Mouse (Mus musculus) heart, embryonic 16.5 days (tissue): ENCODE results near the gene Anks1b. TPM values are rescaled to one million over a fixed set of nuclear protein-coding genes. Genes with fewer than 3 reads are reported as not detected.

Experiments
- ATAC-seq: fragments of 200-750 bp; cut with Nextera tagmentation; replicated peaks from 2 replicates; pipeline ENCODE4 v1.8.0; 2017; ENCODE audit warnings: moderate number of reproducible peaks; ENCODE audit not compliant: insufficient read depth, low FRiP score; ENCODE audit errors: extremely low read depth
- H3K27ac ChIP-seq: fragments of 300-500 bp; sonication (generic); 2 replicates; pipeline ENCODE4 v1.5.1; 2014; ENCODE audit warnings: mild to moderate bottlenecking, low read length, control low read depth, moderate library complexity
- H3K27me3 ChIP-seq: fragments of 300-500 bp; sonication (generic); 2 replicates; pipeline ENCODE4 v1.6.1; 2014; ENCODE audit warnings: low read length, mixed read lengths; ENCODE audit not compliant: control insufficient read depth, insufficient read depth
- H3K36me3 ChIP-seq: fragments of 300-500 bp; sonication (generic); 2 replicates; pipeline ENCODE4 v1.6.1; 2014; ENCODE audit not compliant: control insufficient read depth, insufficient read depth
- H3K4me1 ChIP-seq: fragments of 300-500 bp; sonication (generic); 2 replicates; pipeline ENCODE4 v1.6.1; 2014; ENCODE audit warnings: low read length, mixed read lengths; ENCODE audit not compliant: control insufficient read depth, insufficient read depth
- H3K4me2 ChIP-seq: fragments of 300-500 bp; sonication (generic); 2 replicates; pipeline ENCODE4 v1.6.1; 2014; ENCODE audit warnings: low read depth, mild to moderate bottlenecking, control low read depth, low read length
- H3K4me3 ChIP-seq: fragments of 300-500 bp; sonication (generic); 2 replicates; pipeline ENCODE4 v1.5.1; 2014; ENCODE audit warnings: mild to moderate bottlenecking, control low read depth, low read length
- H3K9ac ChIP-seq: fragments of 300-500 bp; sonication (generic); 2 replicates; pipeline ENCODE4 v1.6.1; 2014; ENCODE audit warnings: low read length, control low read depth
- H3K9me3 ChIP-seq: fragments of 300-500 bp; sonication (generic); replicated peaks from 2 replicates; pipeline ENCODE4 v1.6.1; 2016; ENCODE audit warnings: low read length; ENCODE audit not compliant: control insufficient read depth
- WGBS: fragments of 180-500 bp; shearing (Covaris S2); extraction: QIAGEN DNeasy Blood & Tissue Kit; methylation state at CpG from one replicate; pipeline ENCODE4 v1.1.7; 2014; 5-methylcytosine and 5-hydroxymethylcytosine counted together
- polyA plus RNA-seq: library from polyadenylated mRNA; unstranded; fragments of >200 nt; fragmentation: Nextera tagmentation; extraction: Ambion mirVana; gene quantifications from 2 replicates; pipeline ENCODE4 v1.2.1, GENCODE M21; 2015

Gene Anks1b
- polyA plus RNA-seq, 1 experiment from 2014 or later = 0.13 TPM

- Histone ChIP-seq H3K4me2 (no peak overlapping the region), H3K4me3 (no peak overlapping the region), H3K9me3 (no peaks in the 10 kb centered on the region), H3K36me3 (no peaks in the 10 kb centered on the region), H3K27ac (no peak overlapping the region), H3K4me1 (no peaks in the 10 kb centered on the region), H3K9ac (no peak overlapping the region), H3K27me3 (no peaks in the 10 kb centered on the region)
- ATAC-seq = no peak
- 16% methylated on average over 7 of the region's 7 CpGs for WGBS
These were observed 208.3 kb downstream of the Anks1b start for GRCm38 (mm10) chr10:90081630-90082029.

DNA sequence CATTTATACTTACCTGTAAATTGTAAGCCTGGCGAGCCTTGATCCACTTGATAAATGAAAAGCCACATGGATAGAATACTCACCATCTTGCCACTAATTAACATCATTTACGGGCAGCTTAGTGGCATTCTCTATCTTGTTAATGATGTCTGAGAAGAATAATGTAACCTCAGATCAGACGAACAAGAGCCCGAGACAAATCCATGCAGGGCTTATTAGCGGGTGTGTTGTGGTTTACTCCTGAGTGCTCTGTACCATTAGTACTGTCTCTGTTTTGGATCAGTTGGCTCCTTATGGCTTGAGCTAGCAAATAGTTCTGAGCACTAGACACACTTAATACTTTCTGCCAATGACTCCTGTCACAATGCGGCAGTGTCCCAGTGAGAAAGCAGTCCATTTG lies 220.6 kb downstream of the Anks1b start:
- no peaks in the 10 kb centered on the region for H3K27me3 ChIP-seq
- WGBS = 88% methylated on average over 6 of the region's 6 CpGs
- no peak overlapping the region for H3K9ac ChIP-seq
- H3K9me3 ChIP-seq = no peaks in the 10 kb centered on the region
- no peaks in the 10 kb centered on the region for H3K36me3 ChIP-seq
- no peak overlapping the region for H3K4me3 ChIP-seq
- no peaks in the 10 kb centered on the region for H3K4me1 ChIP-seq
- ATAC-seq = no peak
- no peak overlapping the region for H3K27ac ChIP-seq
- no peak overlapping the region for H3K4me2 ChIP-seq

- no peak overlapping the region for H3K27ac ChIP-seq
- H3K9ac ChIP-seq = no peak overlapping the region
- WGBS = 46% methylated on average over 5 of the region's 5 CpGs
- no peaks in the 10 kb centered on the region for H3K9me3 ChIP-seq
- H3K36me3 ChIP-seq = no peaks in the 10 kb centered on the region
- no peak overlapping the region for H3K4me3 ChIP-seq
- ATAC-seq = peak; percentile 58
- no peak overlapping the region for H3K4me2 ChIP-seq
- no peaks in the 10 kb centered on the region for H3K27me3 ChIP-seq
- no peaks in the 10 kb centered on the region for H3K4me1 ChIP-seq
These were observed 239.4 kb downstream of the Anks1b start for GRCm38 (mm10) chr10:90112662-90113061.

DNA sequence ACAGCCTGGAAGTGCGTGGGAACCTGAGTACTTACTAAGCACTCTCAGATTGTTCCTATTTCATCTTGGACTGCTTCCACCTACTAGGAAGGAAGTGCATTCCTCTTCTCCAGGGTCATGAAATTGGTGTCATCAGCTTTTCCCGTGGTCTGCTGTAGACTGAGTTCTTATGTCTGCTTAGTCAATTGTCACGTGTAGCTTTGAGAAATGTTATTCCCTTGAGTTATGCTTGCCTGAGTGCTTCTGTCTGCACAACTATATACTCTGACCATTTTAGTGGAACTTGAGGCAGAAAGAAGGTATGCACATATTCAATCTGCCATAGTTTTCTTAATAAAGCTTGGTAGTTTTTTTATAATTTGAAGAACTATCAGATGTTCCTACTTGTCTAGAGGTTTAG lies 243.6 kb downstream of the Anks1b start:
- ATAC-seq = peak; percentile 37; the same call in 1 of the 2 replicates
- Histone ChIP-seq H3K9ac (no peak overlapping the region), H3K9me3 (no peaks in the 10 kb centered on the region), H3K27me3 (no peaks in the 10 kb centered on the region), H3K4me1 (no peaks in the 10 kb centered on the region), H3K27ac (no peak overlapping the region), H3K36me3 (no peaks in the 10 kb centered on the region), H3K4me2 (no peak overlapping the region), H3K4me3 (no peak overlapping the region)
- 58% methylated on average over 3 of the region's 3 CpGs for WGBS

GRCm38 (mm10) chr10:90117836-90118235 lies 244.5 kb downstream of the Anks1b start:
- Histone ChIP-seq H3K36me3 (no peaks in the 10 kb centered on the region), H3K4me2 (no peak overlapping the region), H3K9ac (no peak overlapping the region), H3K4me1 (no peaks in the 10 kb centered on the region), H3K4me3 (no peak overlapping the region), H3K9me3 (no peaks in the 10 kb centered on the region), H3K27me3 (no peaks in the 10 kb centered on the region), H3K27ac (no peak overlapping the region)
- ATAC-seq = no peak
- WGBS = 72% methylated on average over 2 of the region's 2 CpGs

GRCm38 (mm10) chr10:90137538-90137937 lies 264.2 kb downstream of the Anks1b start:
- Histone ChIP-seq H3K9ac (no peak overlapping the region), H3K4me1 (no peaks in the 10 kb centered on the region), H3K4me2 (no peak overlapping the region), H3K27ac (no peak overlapping the region), H3K4me3 (no peak overlapping the region), H3K36me3 (no peaks in the 10 kb centered on the region), H3K27me3 (no peaks in the 10 kb centered on the region), H3K9me3 (peaks cover 4% of the 10 kb centered on the region)
- ATAC-seq = no peak

DNA sequence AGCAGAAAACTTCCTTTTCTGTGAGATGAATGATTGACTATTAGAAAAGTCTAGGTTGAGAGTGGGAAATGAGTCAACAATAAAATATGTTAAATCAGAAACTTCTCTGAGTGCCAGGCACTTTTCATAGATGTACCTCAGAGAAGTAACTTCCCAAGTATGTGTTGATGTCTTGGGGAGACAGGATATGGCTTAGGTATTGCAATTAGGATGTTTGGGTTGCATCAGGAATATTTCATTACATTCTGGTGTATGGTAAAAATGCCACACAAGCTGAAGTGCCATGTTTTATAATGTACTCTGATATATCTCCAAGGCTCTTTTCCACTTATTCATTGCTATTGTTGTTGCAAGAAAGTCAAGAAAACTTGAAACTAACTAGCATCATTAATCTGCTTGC lies 267.6 kb downstream of the Anks1b start:
- Histone ChIP-seq H3K27me3 (no peaks in the 10 kb centered on the region), H3K36me3 (no peaks in the 10 kb centered on the region), H3K9me3 (no peaks in the 10 kb centered on the region), H3K27ac (no peak overlapping the region), H3K4me2 (no peak overlapping the region), H3K9ac (no peak overlapping the region), H3K4me3 (no peak overlapping the region), H3K4me1 (no peaks in the 10 kb centered on the region)
- ATAC-seq = no peak

DNA sequence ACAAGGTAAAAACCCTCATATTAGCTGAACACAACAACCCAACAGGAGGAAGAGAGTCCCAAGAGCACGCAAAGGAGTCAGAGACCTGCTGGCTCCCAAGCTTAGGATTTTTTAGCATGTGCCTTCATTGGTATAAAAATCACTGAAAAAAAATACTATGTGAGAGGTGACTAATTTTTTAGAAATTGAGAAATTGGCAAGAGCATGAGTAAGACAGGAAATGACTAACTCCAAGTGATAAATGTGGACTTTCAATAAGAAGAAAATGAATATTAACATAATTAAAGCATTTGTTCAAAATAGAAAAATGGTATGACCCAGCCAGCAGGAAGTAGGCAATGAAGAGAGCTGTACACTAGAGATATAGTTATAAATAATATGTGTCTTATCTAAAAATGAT lies 271.1 kb downstream of the Anks1b start:
- Histone ChIP-seq H3K9ac (no peak overlapping the region), H3K9me3 (no peaks in the 10 kb centered on the region), H3K4me1 (no peaks in the 10 kb centered on the region), H3K4me2 (no peak overlapping the region), H3K27me3 (no peaks in the 10 kb centered on the region), H3K27ac (no peak overlapping the region), H3K4me3 (no peak overlapping the region), H3K36me3 (no peaks in the 10 kb centered on the region)
- 95% methylated on average over 1 of the region's 1 CpGs for WGBS
- ATAC-seq = no peak

DNA sequence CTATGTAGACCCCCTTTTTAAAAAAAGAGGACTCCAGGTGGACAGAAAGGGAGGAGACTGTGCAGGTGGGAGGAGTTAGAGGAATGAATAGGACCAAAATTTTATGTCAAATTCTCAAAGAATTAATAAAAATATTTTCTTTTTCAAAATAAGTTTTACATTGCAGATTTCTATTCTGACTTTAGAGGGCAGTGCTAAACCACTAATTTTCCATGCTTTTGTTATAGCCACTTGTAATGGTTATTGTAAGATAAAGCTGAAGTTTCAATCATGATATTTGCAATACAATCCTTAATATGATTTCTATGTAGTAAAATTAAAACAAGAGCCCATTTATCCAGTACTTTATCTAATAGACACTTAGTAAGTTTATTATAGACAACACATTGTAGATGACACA lies 278.2 kb downstream of the Anks1b start:
- Histone ChIP-seq H3K9ac (no peak overlapping the region), H3K36me3 (no peaks in the 10 kb centered on the region), H3K4me2 (no peak overlapping the region), H3K27me3 (no peaks in the 10 kb centered on the region), H3K4me3 (no peak overlapping the region), H3K27ac (no peak overlapping the region), H3K9me3 (no peaks in the 10 kb centered on the region), H3K4me1 (no peaks in the 10 kb centered on the region)
- no peak for ATAC-seq
